17 mouse cellular contexts compared by ENCODE assay signal in genomic region chr4:47693221-47693620, GRCm38 (mm10).
DNase-seq lines count a peak whose midpoint lies in the region; ATAC-seq and TF ChIP-seq lines count a peak whose summit lies in the region.
"Had no signal": no experiment of that assay in that cellular context is flagged by ENCODE, and none has a peak within 500 bp of the region (broad histone marks: within the 10 kb centered on the region; RNA-seq: fewer than 3 reads in every experiment).

No protein-coding gene starts in this region.

- no peak overlapping the region for H3K4me2 ChIP-seq in forebrain, postnatal 0 days (ENCODE audit: low read depth)
- H3K4me2 ChIP-seq in liver, embryonic 11.5 days: no peak overlapping the region
- no peak overlapping the region for H3K4me2 ChIP-seq in kidney, embryonic 14.5 days (replicated peaks; ENCODE audit: low read depth, low read length)
- H3K4me2 ChIP-seq: embryonic facial prominence, embryonic 15.5 days; limb, embryonic 12.5 days; neural tube, embryonic 15.5 days had no signal

- no peak overlapping the region for H3K4me3 ChIP-seq in forebrain, postnatal 0 days (ENCODE audit: low read depth, low read length)
- no peak overlapping the region for H3K4me3 ChIP-seq in liver, embryonic 11.5 days (ENCODE audit: low read depth, low read length)
- H3K4me3 ChIP-seq in kidney, embryonic 14.5 days (ENCODE audit: low read length): no peak overlapping the region
- H3K4me3 ChIP-seq: embryonic facial prominence, embryonic 15.5 days; gastrocnemius, adult 2 months; limb, embryonic 12.5 days; neural tube, embryonic 15.5 days had no signal

- H3K36me3 ChIP-seq in forebrain, postnatal 0 days (ENCODE audit: insufficient read depth): no peaks in the 10 kb centered on the region
- no peaks in the 10 kb centered on the region for H3K36me3 ChIP-seq in liver, embryonic 11.5 days (ENCODE audit: control insufficient read depth, insufficient read depth, low read length)
- H3K36me3 ChIP-seq in kidney, embryonic 14.5 days (ENCODE audit: control insufficient read depth, insufficient read depth, low read length): no peaks in the 10 kb centered on the region
- H3K36me3 ChIP-seq: embryonic facial prominence, embryonic 15.5 days; limb, embryonic 12.5 days; neural tube, embryonic 15.5 days had no signal

- 48% methylated on average over 12 of the region's 12 CpGs for WGBS in forebrain, postnatal 0 days
- WGBS in liver, embryonic 11.5 days: 80% methylated on average over 12 of the region's 12 CpGs
- WGBS in kidney, embryonic 14.5 days: 87% methylated on average over 12 of the region's 12 CpGs

- no peak for TF ChIP-seq CTCF in forebrain, postnatal 0 days (IDR thresholded peaks at IDR 0.05; ENCODE audit: low read depth)

- DNase-seq in cerebellum, adult 11-12 months: peak; percentile 48
- no peak for DNase-seq in cerebellum, adult 11 months
- DNase-seq in brain, adult 2 months (ENCODE audit: low read depth, low spot score): peak; percentile 80
- peak; percentile 80 for DNase-seq in forebrain, postnatal 0 days
- DNase-seq in left cerebral cortex, postnatal 36 days (ENCODE audit: low spot score in 2 of 2): peak; percentile 23 to 26
- no peak for DNase-seq in liver, embryonic 11.5 days (ENCODE audit: low spot score)
- DNase-seq: adrenal gland, postnatal 14 days; gastrocnemius, adult 2 months; heart, postnatal 4 days; kidney, postnatal 14 days; lung, adult 2 months; thymus, postnatal 4 days had no signal

- peak overlapping the region; percentile 68 for H3K27ac ChIP-seq in forebrain, postnatal 0 days (ENCODE audit: low read depth, low read length)
- H3K27ac ChIP-seq in liver, embryonic 11.5 days (ENCODE audit: low read depth, low read length): no peak overlapping the region
- no peak overlapping the region for H3K27ac ChIP-seq in kidney, embryonic 14.5 days (ENCODE audit: low read depth, low read length)
- H3K27ac ChIP-seq: embryonic facial prominence, embryonic 15.5 days; gastrocnemius, adult 2 months; limb, embryonic 12.5 days; neural tube, embryonic 15.5 days had no signal

- H3K9ac ChIP-seq in forebrain, postnatal 0 days: no peak overlapping the region
- H3K9ac ChIP-seq in liver, embryonic 11.5 days (ENCODE audit: low read depth, low read length): no peak overlapping the region
- H3K9ac ChIP-seq in kidney, embryonic 14.5 days (ENCODE audit: low read depth, low read length): no peak overlapping the region
- H3K9ac ChIP-seq: embryonic facial prominence, embryonic 15.5 days; limb, embryonic 12.5 days; neural tube, embryonic 15.5 days had no signal

- ATAC-seq in forebrain, postnatal 0 days: peak; percentile 92
- ATAC-seq in inflammation-experienced regulatory T-cells, adult 6 months: no peak
- ATAC-seq in liver, embryonic 11.5 days (replicated peaks; ENCODE audit: low FRiP score): no peak
- no peak for ATAC-seq in kidney, embryonic 14.5 days (ENCODE audit: low FRiP score, low TSS enrichment)

- no peaks in the 10 kb centered on the region for H3K9me3 ChIP-seq in forebrain, postnatal 0 days (ENCODE audit: low read length)
- H3K9me3 ChIP-seq in liver, embryonic 11.5 days (ENCODE audit: control insufficient read depth, low read length): no peaks in the 10 kb centered on the region
- no peaks in the 10 kb centered on the region for H3K9me3 ChIP-seq in kidney, embryonic 14.5 days (ENCODE audit: control insufficient read depth, low read length)
- H3K9me3 ChIP-seq: embryonic facial prominence, embryonic 15.5 days; limb, embryonic 12.5 days; neural tube, embryonic 15.5 days had no signal

- intact Hi-C loops in left cerebral cortex, postnatal 36 days (cut with DNase I): no loop called here

- H3K27me3 ChIP-seq in forebrain, postnatal 0 days (ENCODE audit: insufficient read depth, low read length): no peaks in the 10 kb centered on the region
- H3K27me3 ChIP-seq in liver, embryonic 11.5 days (replicated peaks; ENCODE audit: control insufficient read depth, insufficient read depth, low read length): no peaks in the 10 kb centered on the region
- H3K27me3 ChIP-seq in kidney, embryonic 14.5 days (ENCODE audit: control insufficient read depth, insufficient read depth, low read length): no peaks in the 10 kb centered on the region
- H3K27me3 ChIP-seq: embryonic facial prominence, embryonic 15.5 days; limb, embryonic 12.5 days; neural tube, embryonic 15.5 days had no signal

- H3K4me1 ChIP-seq in forebrain, postnatal 0 days (ENCODE audit: insufficient read depth): no peaks in the 10 kb centered on the region
- H3K4me1 ChIP-seq in liver, embryonic 11.5 days (replicated peaks; ENCODE audit: control insufficient read depth, insufficient read depth, low read length): no peaks in the 10 kb centered on the region
- no peaks in the 10 kb centered on the region for H3K4me1 ChIP-seq in kidney, embryonic 14.5 days (ENCODE audit: control insufficient read depth, insufficient read depth, low read length)

Comparison
In these comparisons a context has a peak if more than half of its experiments do, and no peak if none do; other contexts are left out.
1. DNase-seq: peak in cerebellum, adult 11-12 months (single experiment), brain, adult 2 months (single experiment), forebrain, postnatal 0 days (single experiment) and left cerebral cortex, postnatal 36 days (2 of 2); none in cerebellum, adult 11 months (single experiment) and liver, embryonic 11.5 days (single experiment).